ENCODE assay signal across 1 mouse cellular context in the genomic region with DNA sequence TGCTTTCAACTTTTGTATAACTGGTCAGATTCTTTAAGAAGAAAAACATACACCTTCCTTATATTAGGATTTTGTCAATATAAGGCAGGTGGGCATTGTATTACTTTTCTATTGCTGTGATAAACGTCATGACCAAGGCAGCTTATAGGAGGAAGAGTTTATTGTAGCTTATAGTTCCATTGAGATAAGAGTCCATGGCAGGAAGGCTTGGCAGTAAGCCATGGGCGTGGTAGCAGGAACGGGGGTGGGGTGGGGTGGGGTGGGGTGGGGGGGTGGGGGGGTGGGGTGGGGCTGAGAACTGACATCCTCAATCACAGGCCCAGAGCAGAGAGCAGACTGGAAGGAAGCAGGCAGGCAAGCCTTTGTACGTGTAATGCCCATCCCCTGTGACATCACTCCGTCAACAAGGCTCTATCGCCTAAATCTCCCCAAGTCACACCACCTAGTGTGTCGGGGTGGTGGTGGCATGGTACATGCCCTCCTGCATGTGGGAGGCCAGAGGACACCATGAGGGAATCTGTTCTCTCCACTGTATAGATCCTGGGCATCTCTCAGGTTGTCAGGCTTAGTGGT.
TF ChIP-seq lines count a peak whose summit lies in the region.

No protein-coding gene starts in this region.

TF ChIP-seq in MEL, 35 proteins besides CTCF, POLR2A, EP300 and RAD21 (continued from another document):
- TF ChIP-seq GATA1 (IDR thresholded peaks at IDR 0.05; ENCODE audit: low read depth, low read length) = peak; percentile 57
- TF ChIP-seq USF2 (IDR thresholded peaks at IDR 0.05; ENCODE audit: borderline replicate concordance in 1 of 2, insufficient read depth in 1 of 2, low read depth in 1 of 2, low read length in 2 of 2) = no peak
